8 mouse cellular contexts compared by ENCODE assay signal in the genomic region with DNA sequence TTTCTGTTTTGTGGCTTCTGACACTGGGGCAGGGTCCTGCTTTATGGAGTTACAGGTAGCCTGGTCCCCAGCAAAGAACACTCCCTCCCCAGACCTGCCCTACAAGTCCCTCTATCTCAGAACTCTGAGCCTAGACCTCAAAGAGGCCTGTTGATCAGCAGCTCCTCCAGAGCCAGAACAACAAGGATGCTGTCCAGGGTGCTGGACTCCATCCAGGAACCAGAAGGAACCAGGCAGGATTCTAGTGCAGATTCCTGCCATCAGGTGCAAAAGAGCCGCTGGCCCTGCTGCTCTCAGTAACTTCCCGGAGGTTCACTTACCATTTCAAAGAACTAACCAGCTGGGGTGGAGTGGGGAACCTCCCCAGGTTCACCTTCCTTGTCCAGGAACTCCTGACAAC.
A peak's percentile ranks its signal among the peaks of the same experiment; 100 is the strongest.
DNase-seq lines count a peak whose midpoint lies in the region; ATAC-seq and TF ChIP-seq lines count a peak whose summit lies in the region.

No protein-coding gene starts in this region.

- ATAC-seq in intestine, embryonic 14.5 days (replicated peaks; ENCODE audit: low FRiP score, low TSS enrichment, low read depth), result no peak
- ATAC-seq in intestine, embryonic 15.5 days, result no peak
- no peak for ATAC-seq in limb, embryonic 11.5 days (ENCODE audit: insufficient number of reproducible peaks, low FRiP score, low TSS enrichment, low read depth)

- no peak overlapping the region for H3K9ac ChIP-seq in intestine, embryonic 14.5 days (ENCODE audit: low read length)
- no peak overlapping the region for H3K9ac ChIP-seq in intestine, embryonic 15.5 days
- no peak overlapping the region for H3K9ac ChIP-seq in ES-E14 (ENCODE audit: insufficient read depth, low read depth, low read length, poor library complexity, severe bottlenecking)
- no peak overlapping the region for H3K9ac ChIP-seq in limb, embryonic 11.5 days (ENCODE audit: low read length)

- H3K9me3 ChIP-seq in intestine, embryonic 14.5 days (ENCODE audit: control insufficient read depth, low read length), result no peaks in the 10 kb centered on the region
- no peaks in the 10 kb centered on the region for H3K9me3 ChIP-seq in intestine, embryonic 15.5 days
- H3K9me3 ChIP-seq in ES-E14 (ENCODE audit: control insufficient read depth, insufficient read depth, low read depth, low read length), result no peaks in the 10 kb centered on the region
- no peaks in the 10 kb centered on the region for H3K9me3 ChIP-seq in limb, embryonic 11.5 days (ENCODE audit: control insufficient read depth, low read length)

- no peaks in the 10 kb centered on the region for H3K4me1 ChIP-seq in intestine, embryonic 14.5 days (replicated peaks; ENCODE audit: control insufficient read depth, insufficient read depth, low read length)
- no peaks in the 10 kb centered on the region for H3K4me1 ChIP-seq in intestine, embryonic 15.5 days (replicated peaks)
- H3K4me1 ChIP-seq in ES-E14 (ENCODE audit: control insufficient read depth in 2 of 2, insufficient read depth in 2 of 2, low read length in 2 of 2, poor library complexity in 1 of 2), result peaks cover 4 to 15% of the 10 kb centered on the region in 2 experiments; a peak in 2 of 4 replicates
- H3K4me1 ChIP-seq in limb, embryonic 11.5 days (ENCODE audit: control insufficient read depth, insufficient read depth, low read length), result no peaks in the 10 kb centered on the region

- in situ Hi-C loops in ES-E14 (cut with MboI; ENCODE audit: low sequenced_read_pairs in 2 of 2, unreplicated experiment in 2 of 2), result no loop called here

- 25% methylated on average over 2 of the region's 2 CpGs for WGBS in intestine, embryonic 14.5 days
- 28% methylated on average over 2 of the region's 2 CpGs for WGBS in intestine, embryonic 15.5 days
- 32% methylated on average over 2 of the region's 2 CpGs for WGBS in limb, embryonic 11.5 days

- no peak overlapping the region for H3K4me2 ChIP-seq in intestine, embryonic 14.5 days (ENCODE audit: low read length)
- no peak overlapping the region for H3K4me2 ChIP-seq in intestine, embryonic 15.5 days (replicated peaks)
- no peak overlapping the region for H3K4me2 ChIP-seq in limb, embryonic 11.5 days (ENCODE audit: low read depth, severe bottlenecking)

- peak; percentile 59 for DNase-seq in intestine, embryonic 14.5 days (ENCODE audit: low spot score)
- DNase-seq in ES-E14 (ENCODE audit: low read depth, low spot score), result peak; percentile 78
- peak; percentile 72 for DNase-seq in cerebellum, adult 11-12 months
- DNase-seq in limb, embryonic 11.5 days (ENCODE audit: low spot score), result peak; percentile 78
- no peak for DNase-seq in frontal cortex, postnatal 10 days (ENCODE audit: low spot score in 2 of 2)
- DNase-seq in left cerebral cortex, adult 9 months (ENCODE audit: low spot score in 2 of 2), result no peak
- DNase-seq in frontal cortex, postnatal 36 days (ENCODE audit: low spot score in 2 of 2), result no peak

- no peak overlapping the region for H3K4me3 ChIP-seq in intestine, embryonic 14.5 days (ENCODE audit: low read depth, low read length)
- H3K4me3 ChIP-seq in intestine, embryonic 15.5 days (replicated peaks), result no peak overlapping the region
- no peak overlapping the region for H3K4me3 ChIP-seq in ES-E14 (ENCODE audit: insufficient read depth in 1 of 2, low read depth in 1 of 2, low read length in 2 of 2, poor library complexity in 1 of 2, severe bottlenecking in 1 of 2)
- no peak overlapping the region for H3K4me3 ChIP-seq in limb, embryonic 11.5 days (ENCODE audit: low read depth, low read length)

- no peaks in the 10 kb centered on the region for H3K36me3 ChIP-seq in intestine, embryonic 14.5 days (ENCODE audit: control insufficient read depth, insufficient read depth, low read length)
- no peaks in the 10 kb centered on the region for H3K36me3 ChIP-seq in intestine, embryonic 15.5 days
- H3K36me3 ChIP-seq in ES-E14 (ENCODE audit: control insufficient read depth, insufficient read depth, low read length, poor library complexity, severe bottlenecking), result no peaks in the 10 kb centered on the region; the same call in 1 of the 2 replicates
- no peaks in the 10 kb centered on the region for H3K36me3 ChIP-seq in limb, embryonic 11.5 days (ENCODE audit: control insufficient read depth, insufficient read depth, low read length)

- H3K27me3 ChIP-seq in intestine, embryonic 14.5 days (replicated peaks; ENCODE audit: control insufficient read depth, insufficient read depth, low read length), result no peaks in the 10 kb centered on the region
- H3K27me3 ChIP-seq in intestine, embryonic 15.5 days (replicated peaks), result no peaks in the 10 kb centered on the region
- H3K27me3 ChIP-seq in limb, embryonic 11.5 days (ENCODE audit: control insufficient read depth, insufficient read depth, low read length), result no peaks in the 10 kb centered on the region

- no peak overlapping the region for H3K27ac ChIP-seq in intestine, embryonic 14.5 days (ENCODE audit: low read depth)
- no peak overlapping the region for H3K27ac ChIP-seq in intestine, embryonic 15.5 days
- no peak overlapping the region for H3K27ac ChIP-seq in ES-E14 (ENCODE audit: insufficient read depth, low read depth, low read length, poor library complexity, severe bottlenecking)
- no peak overlapping the region for H3K27ac ChIP-seq in limb, embryonic 11.5 days (replicated peaks; ENCODE audit: low read depth, low read length)

TF ChIP-seq in ES-E14, 5 proteins besides CTCF, POLR2A, EP300 and RAD21:
- TF ChIP-seq CHD2 (IDR thresholded peaks at IDR 0.05; ENCODE audit: low read depth, low read length), result no peak
- TF ChIP-seq HCFC1 (IDR thresholded peaks at IDR 0.05; ENCODE audit: borderline replicate concordance, insufficient read depth, low read length), result peak; percentile 46; the same call in 1 of the 2 replicates

Comparison
In these comparisons a context has a peak if more than half of its experiments do, and no peak if none do; other contexts are left out.
1. DNase-seq: peak in intestine, embryonic 14.5 days (single experiment), ES-E14 (single experiment), cerebellum, adult 11-12 months (single experiment) and limb, embryonic 11.5 days (single experiment); none in frontal cortex, postnatal 10 days (0 of 2), left cerebral cortex, adult 9 months (0 of 2) and frontal cortex, postnatal 36 days (0 of 2).